Mouse (Mus musculus): ENCODE measurements around the gene Slc41a3.

- TF ChIP-seq CTCF (IDR thresholded peaks at IDR 0.05; ENCODE audit: borderline replicate concordance, insufficient read depth, low read length): no peak
- TF ChIP-seq POLR2A (IDR thresholded peaks at IDR 0.05; ENCODE audit: low read depth, low read length): no peak
Measured at GRCm38 (mm10) chr6:90561234-90561781, 43.2 kb upstream of the Slc41a3 start.

Measured in embryonic fibroblast, embryonic 13.5 days (primary cell).